Mouse (Mus musculus): ENCODE measurements around the gene Mmab. TPM values are rescaled to one million over a fixed set of nuclear protein-coding genes. Genes with fewer than 3 reads are reported as not detected.

Gene Mmab
- polyA plus RNA-seq, 1 experiment from 2014 or later = 29.8 TPM

Small RNA genes lying within 50 kb of the gene (microRNA-seq; reads per million reads assigned to microRNA genes)
- gene Mir7027 = not detected

Other genes with a start within 250 kb of the Mmab start
- gene Foxn4, start 170.3 kb downstream of the Mmab start, polyA plus RNA-seq (2014; fragmentation: Nextera tagmentation; extraction: Ambion mirVana) = not detected in 2 replicates
- gene Myo1h, start 154.9 kb downstream of the Mmab start, polyA plus RNA-seq (2014; fragmentation: Nextera tagmentation; extraction: Ambion mirVana) = 0.45 and 0.65 TPM in 2 replicates
- gene Kctd10, start 63.6 kb downstream of the Mmab start, polyA plus RNA-seq (2014; fragmentation: Nextera tagmentation; extraction: Ambion mirVana) = 81.9 and 88.6 TPM in 2 replicates
- gene Ube3b, start 63.5 kb downstream of the Mmab start, polyA plus RNA-seq (2014; fragmentation: Nextera tagmentation; extraction: Ambion mirVana) = 48.4 and 54.1 TPM in 2 replicates
- gene Mvk, start 209 bp upstream of the Mmab start, polyA plus RNA-seq (2014; fragmentation: Nextera tagmentation; extraction: Ambion mirVana) = 47.6 and 49.2 TPM in 2 replicates
- gene Fam222a, start 124.0 kb upstream of the Mmab start, polyA plus RNA-seq (2014; fragmentation: Nextera tagmentation; extraction: Ambion mirVana) = 2.4 and 2.5 TPM in 2 replicates
- 0.53 and 0.55 TPM in 2 replicates for gene Trpv4, start 214.4 kb upstream of the Mmab start, polyA plus RNA-seq (2014; fragmentation: Nextera tagmentation; extraction: Ambion mirVana)
- gene Gltp, start 246.9 kb upstream of the Mmab start, polyA plus RNA-seq (2014; fragmentation: Nextera tagmentation; extraction: Ambion mirVana) = 69.0 and 73.9 TPM in 2 replicates

Data from limb, embryonic 11.5 days (tissue).